Mouse (Mus musculus): ENCODE measurements around the gene Xlr3c.
"Not testable (repeated sequence)": the region's sequence is repeated elsewhere in the genome, so short reads cannot be mapped to it uniquely, and the experiment has no call there.

DNA sequence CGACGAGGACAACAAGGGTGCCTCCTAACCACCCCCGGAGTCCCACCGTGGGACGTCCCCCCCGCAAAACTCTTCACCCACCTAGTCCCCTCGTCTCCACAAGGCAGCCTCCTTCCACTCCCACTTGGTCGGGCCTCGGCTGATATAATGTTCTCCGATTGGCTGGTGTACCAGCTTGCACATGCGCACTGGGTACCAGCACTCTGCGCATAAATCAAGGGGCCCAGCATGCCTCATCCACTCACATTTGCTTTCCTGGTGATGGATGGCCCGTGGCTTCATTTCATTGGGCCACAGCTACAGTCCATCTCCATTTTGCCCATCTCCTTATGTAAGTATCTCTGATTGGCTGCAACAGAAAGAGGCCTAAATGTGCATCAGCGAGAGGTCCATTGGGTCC lies at the start of gene Xlr3c:
- TF ChIP-seq CHD2 (IDR thresholded peaks at IDR 0.05; ENCODE audit: low read depth, low read length); HCFC1 (IDR thresholded peaks at IDR 0.05; ENCODE audit: borderline replicate concordance, insufficient read depth, low read length): not testable (repeated sequence)

Measured in ES-E14 (cell line).